Mouse (Mus musculus) hindbrain, embryonic 14.5 days (tissue): ENCODE measurements at regions not wholly inside any gene's neighbourhood (a gene's known extent, or its start where the extent isn't known, plus 50 kb on each side); places are given as distances from the start of the nearest gene placed in this dataset.

ENCODE experiments used
- ATAC-seq: fragments of 200-750 bp; cut with Nextera tagmentation; 2 replicates; pipeline ENCODE4 v1.8.0; 2017; ENCODE audit warnings: moderate number of reproducible peaks, mild to moderate bottlenecking, moderate TSS enrichment, moderate library complexity; ENCODE audit not compliant: low FRiP score
- DNase-seq: peaks from one replicate; pipeline ENCODE4 v3.0.0-alpha.2; 2015; ENCODE audit warnings: low spot score
- H3K27ac ChIP-seq: fragments of 300-500 bp; sonication (generic); 2 replicates; pipeline ENCODE4 v1.5.1; 2014; ENCODE audit warnings: mild to moderate bottlenecking, moderate library complexity
- H3K27me3 ChIP-seq: fragments of 300-500 bp; sonication (generic); 2 replicates; pipeline ENCODE4 v1.6.1; 2014; ENCODE audit warnings: mild to moderate bottlenecking, low read length, mixed read lengths; ENCODE audit not compliant: control insufficient read depth, insufficient read depth
- H3K36me3 ChIP-seq: fragments of 300-500 bp; sonication (generic); replicated peaks from 2 replicates; pipeline ENCODE4 v1.6.1; 2014; ENCODE audit not compliant: control insufficient read depth, insufficient read depth
- H3K4me1 ChIP-seq: fragments of 300-500 bp; sonication (generic); replicated peaks from 2 replicates; pipeline ENCODE4 v1.6.1; 2014; ENCODE audit warnings: antibody characterized with exemption, low read length, mixed read lengths; ENCODE audit not compliant: control insufficient read depth, insufficient read depth
- H3K4me2 ChIP-seq: fragments of 300-500 bp; sonication (generic); replicated peaks from 2 replicates; pipeline ENCODE4 v1.6.1; 2014; ENCODE audit warnings: mild to moderate bottlenecking, moderate library complexity
- H3K4me3 ChIP-seq: fragments of 300-500 bp; sonication (generic); replicated peaks from 2 replicates; pipeline ENCODE4 v1.5.1; 2014; ENCODE audit warnings: mild to moderate bottlenecking, low read length
- H3K9ac ChIP-seq: fragments of 300-500 bp; sonication (generic); 2 replicates; pipeline ENCODE4 v1.6.1; 2014
- H3K9me3 ChIP-seq: fragments of 300-500 bp; sonication (generic); 2 replicates; pipeline ENCODE4 v1.6.1; 2016; ENCODE audit warnings: low read length; ENCODE audit not compliant: control insufficient read depth
- WGBS: fragments of 180-500 bp; shearing (Covaris S2); extraction: QIAGEN DNeasy Blood & Tissue Kit; methylation state at CpG from one replicate; pipeline ENCODE4 v1.1.7; 2014; 5-methylcytosine and 5-hydroxymethylcytosine counted together

DNA sequence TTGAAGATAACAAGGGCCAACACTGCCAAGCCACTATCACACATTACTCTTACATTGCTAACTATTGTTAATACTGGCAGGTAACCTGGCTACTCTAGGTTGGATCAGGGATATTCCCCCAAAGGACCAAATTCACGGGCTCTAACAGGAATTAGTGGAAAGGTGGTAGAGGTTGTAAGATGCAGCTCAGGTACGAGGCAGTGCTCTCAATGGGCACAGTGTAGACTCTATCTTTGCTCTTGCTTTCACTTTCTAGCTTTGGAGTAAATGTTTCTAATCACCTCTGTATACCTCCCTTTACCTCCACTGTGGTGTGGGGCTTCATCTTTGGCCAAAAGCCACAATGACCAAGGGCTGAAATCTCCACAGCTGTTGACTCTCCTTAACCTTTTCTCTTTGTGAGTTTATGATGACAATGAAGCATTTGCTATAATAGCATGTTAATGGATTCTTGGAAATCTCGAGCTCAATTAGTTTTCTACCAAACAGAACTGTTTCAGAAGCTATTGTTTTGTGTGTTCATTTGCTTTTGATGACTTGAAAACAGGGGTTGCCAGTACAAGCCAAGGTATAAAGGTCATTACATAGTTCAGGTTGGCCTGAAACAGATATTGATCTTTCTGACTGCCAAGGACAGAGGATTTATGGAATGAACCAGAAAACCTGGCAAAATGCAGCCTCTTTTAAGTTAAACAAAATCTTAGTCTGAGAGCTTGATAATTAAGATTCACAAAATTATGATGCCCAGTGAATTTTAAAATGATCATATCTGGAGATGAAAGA is 454.1 kb downstream of the 1190002N15Rik start:
- Histone ChIP-seq H3K4me2 (no peak overlapping the region), H3K27ac (no peak overlapping the region), H3K27me3 (no peaks in the 10 kb centered on the region), H3K9me3 (no peaks in the 10 kb centered on the region), H3K4me1 (no peaks in the 10 kb centered on the region), H3K9ac (no peak overlapping the region), H3K36me3 (no peaks in the 10 kb centered on the region), H3K4me3 (no peak overlapping the region)
- WGBS = 82% methylated on average over 3 of the region's 3 CpGs
- no peak for ATAC-seq
- DNase-seq = no peak

DNA sequence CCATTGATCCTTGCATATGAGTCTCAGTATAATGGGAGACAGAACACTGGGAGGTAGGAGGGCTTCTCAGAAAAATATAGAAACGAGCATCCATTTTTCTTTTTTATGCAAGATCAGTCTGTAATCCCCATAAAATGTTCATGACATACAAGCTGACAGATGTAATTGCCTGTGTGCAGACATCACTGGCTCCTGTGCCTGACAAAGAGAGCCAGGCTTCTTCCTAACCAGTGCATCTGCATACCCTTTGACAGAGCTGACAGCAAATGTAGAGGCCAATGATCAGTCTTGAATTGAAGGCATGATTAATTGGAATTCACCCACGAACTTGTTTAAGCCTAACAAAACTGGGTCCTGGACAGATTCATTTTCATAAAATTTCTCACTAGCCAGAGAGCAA is 463.0 kb downstream of the 1190002N15Rik start:
- Histone ChIP-seq H3K4me3 (no peak overlapping the region), H3K4me1 (no peaks in the 10 kb centered on the region), H3K27ac (no peak overlapping the region), H3K9me3 (no peaks in the 10 kb centered on the region), H3K4me2 (no peak overlapping the region), H3K27me3 (no peaks in the 10 kb centered on the region), H3K36me3 (no peaks in the 10 kb centered on the region), H3K9ac (no peak overlapping the region)
- no peak for DNase-seq
- 36% methylated on average over 2 of the region's 2 CpGs for WGBS
- no peak for ATAC-seq

DNA sequence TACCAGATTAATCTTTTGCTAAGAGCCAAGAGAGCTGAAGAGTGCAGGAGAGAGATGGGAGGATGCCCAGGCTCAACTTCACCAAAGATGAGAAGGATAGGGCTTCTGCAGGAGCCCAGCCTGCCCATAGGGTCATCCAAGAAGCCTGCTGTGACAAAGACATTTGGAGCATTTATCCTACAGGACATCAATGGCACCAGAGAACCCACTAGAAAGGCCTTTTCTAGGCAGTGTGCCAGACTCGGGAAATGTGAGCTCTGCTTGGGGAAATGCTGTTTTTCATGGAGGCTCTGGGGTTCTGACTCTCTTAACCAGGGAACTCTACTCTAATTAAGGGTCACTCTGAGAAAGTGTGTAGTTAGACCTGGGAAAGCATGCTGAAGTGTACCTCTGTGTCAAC is 470.8 kb downstream of the 1190002N15Rik start:
- no peaks in the 10 kb centered on the region for H3K27me3 ChIP-seq
- H3K4me3 ChIP-seq = no peak overlapping the region
- 60% methylated on average over 1 of the region's 1 CpGs for WGBS
- no peaks in the 10 kb centered on the region for H3K9me3 ChIP-seq
- no peak for ATAC-seq
- no peak overlapping the region for H3K4me2 ChIP-seq
- H3K4me1 ChIP-seq = no peaks in the 10 kb centered on the region
- DNase-seq = no peak
- no peak overlapping the region for H3K27ac ChIP-seq
- H3K36me3 ChIP-seq = no peaks in the 10 kb centered on the region
- H3K9ac ChIP-seq = no peak overlapping the region

DNA sequence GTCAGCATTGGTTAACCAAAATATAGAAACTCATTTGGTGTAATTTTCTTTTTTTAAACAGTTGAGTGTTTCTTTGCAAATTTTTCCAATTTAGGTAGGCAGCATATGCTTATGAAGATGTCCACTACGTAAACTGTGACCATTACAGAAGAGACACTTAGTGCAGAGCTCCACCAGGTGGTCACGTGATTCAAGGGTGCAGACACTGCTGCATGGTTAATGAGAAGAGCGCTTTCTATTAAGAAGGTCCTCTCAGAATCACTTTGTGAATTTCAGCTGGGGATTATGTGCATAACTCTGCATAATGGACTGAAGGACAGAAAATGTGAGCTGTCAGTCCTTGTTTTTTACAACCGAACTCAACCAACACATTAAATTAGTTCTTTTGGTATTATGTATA is 484.7 kb downstream of the 1190002N15Rik start:
- DNase-seq (no peak), ATAC-seq (no peak)
- Histone ChIP-seq H3K4me3 (no peak overlapping the region), H3K36me3 (no peaks in the 10 kb centered on the region), H3K4me2 (no peak overlapping the region), H3K27me3 (no peaks in the 10 kb centered on the region), H3K9me3 (no peaks in the 10 kb centered on the region), H3K9ac (no peak overlapping the region), H3K27ac (no peak overlapping the region), H3K4me1 (no peaks in the 10 kb centered on the region)
- WGBS = 67% methylated on average over 4 of the region's 4 CpGs

DNA sequence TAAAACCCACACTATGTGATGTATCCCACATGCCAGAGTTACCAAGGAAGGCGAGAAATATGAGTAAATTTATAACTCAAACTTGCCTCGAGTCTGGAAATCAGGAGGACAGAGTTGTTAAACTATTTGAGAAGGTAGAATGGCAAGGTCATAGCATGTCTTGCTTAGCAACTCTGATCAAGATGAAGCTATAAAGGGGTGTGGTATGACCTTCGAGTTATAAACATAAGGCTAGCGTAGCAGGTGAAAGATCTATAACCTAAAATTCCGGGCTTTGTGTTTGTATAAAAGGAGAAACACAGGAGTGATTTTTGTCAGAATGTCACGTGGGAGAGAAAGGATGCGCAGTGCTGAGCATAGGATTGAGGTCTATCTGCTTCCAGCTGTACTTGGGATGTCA is 490.0 kb downstream of the 1190002N15Rik start:
- Histone ChIP-seq H3K4me2 (no peak overlapping the region), H3K27ac (no peak overlapping the region), H3K36me3 (no peaks in the 10 kb centered on the region), H3K9ac (no peak overlapping the region), H3K4me1 (no peaks in the 10 kb centered on the region), H3K9me3 (no peaks in the 10 kb centered on the region), H3K27me3 (no peaks in the 10 kb centered on the region), H3K4me3 (no peak overlapping the region)
- no peak for DNase-seq
- 89% methylated on average over 7 of the region's 7 CpGs for WGBS
- no peak for ATAC-seq

DNA sequence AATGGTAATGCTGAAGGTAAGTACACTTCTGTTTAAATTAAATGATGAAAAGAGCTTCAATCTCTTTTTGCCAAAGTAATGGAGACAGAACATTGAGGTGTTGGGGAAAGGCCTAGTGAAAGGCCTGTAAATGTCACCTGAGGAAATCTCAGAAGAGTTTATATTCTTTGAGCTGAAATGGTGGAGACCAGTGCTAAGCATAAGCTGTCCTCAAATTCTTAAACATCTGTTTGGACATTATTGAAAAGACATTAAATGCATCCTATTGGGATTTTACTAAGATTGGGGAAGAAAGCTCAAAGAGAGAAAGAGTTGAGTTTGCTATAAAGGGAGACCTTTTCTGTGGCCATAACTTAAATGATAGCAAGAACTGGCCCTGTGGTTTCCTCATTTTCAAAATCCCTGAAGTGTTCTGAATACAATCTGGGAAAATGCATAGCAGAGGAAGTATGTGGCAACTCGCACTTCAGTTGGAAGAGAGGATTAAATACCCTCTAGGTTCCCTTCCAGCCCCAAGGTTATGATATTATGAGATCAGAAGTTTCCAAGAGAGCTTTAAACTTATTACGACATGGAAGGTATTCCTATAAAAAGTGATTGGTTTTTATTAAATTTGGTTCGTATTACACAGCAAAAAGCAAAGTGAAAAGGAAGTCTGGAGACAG is 492.3 kb downstream of the 1190002N15Rik start:
- no peak overlapping the region for H3K4me3 ChIP-seq

DNA sequence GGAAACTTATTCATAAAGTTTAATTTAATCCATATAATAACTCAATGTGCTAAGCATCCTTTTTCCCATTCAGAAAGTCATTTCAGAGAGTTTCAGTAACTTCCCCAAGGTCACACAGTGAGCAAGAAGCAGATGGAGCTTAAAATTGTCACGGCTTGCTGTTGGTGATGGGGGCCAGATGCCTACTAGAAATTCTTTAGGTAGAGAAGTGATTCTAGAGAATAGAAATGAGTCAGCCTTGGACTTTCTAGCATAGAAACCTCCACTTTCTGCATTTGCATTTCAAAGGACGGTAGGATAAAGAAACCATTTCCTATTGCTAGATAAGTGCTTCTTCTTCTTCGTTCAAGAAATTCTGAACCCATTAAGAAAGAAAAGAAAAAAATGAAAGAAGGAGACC is 514.1 kb downstream of the 1190002N15Rik start:
- H3K9ac ChIP-seq = no peak overlapping the region
- H3K4me1 ChIP-seq = no peaks in the 10 kb centered on the region
- 48% methylated on average over 3 of the region's 3 CpGs for WGBS
- no peaks in the 10 kb centered on the region for H3K36me3 ChIP-seq
- no peak overlapping the region for H3K27ac ChIP-seq
- no peak overlapping the region for H3K4me2 ChIP-seq
- H3K4me3 ChIP-seq = no peak overlapping the region
- no peak for DNase-seq
- ATAC-seq = no peak
- no peaks in the 10 kb centered on the region for H3K9me3 ChIP-seq
- no peaks in the 10 kb centered on the region for H3K27me3 ChIP-seq

More for the DNA sequence above, 492.3 kb downstream of the 1190002N15Rik start:
- no peaks in the 10 kb centered on the region for H3K27me3 ChIP-seq
- no peak overlapping the region for H3K4me2 ChIP-seq
- no peaks in the 10 kb centered on the region for H3K9me3 ChIP-seq
- H3K4me1 ChIP-seq = no peaks in the 10 kb centered on the region
- ATAC-seq (no peak), DNase-seq (no peak)
- H3K27ac ChIP-seq = no peak overlapping the region
- no peaks in the 10 kb centered on the region for H3K36me3 ChIP-seq
- WGBS = 86% methylated on average over 3 of the region's 3 CpGs
- H3K9ac ChIP-seq = no peak overlapping the region

DNA sequence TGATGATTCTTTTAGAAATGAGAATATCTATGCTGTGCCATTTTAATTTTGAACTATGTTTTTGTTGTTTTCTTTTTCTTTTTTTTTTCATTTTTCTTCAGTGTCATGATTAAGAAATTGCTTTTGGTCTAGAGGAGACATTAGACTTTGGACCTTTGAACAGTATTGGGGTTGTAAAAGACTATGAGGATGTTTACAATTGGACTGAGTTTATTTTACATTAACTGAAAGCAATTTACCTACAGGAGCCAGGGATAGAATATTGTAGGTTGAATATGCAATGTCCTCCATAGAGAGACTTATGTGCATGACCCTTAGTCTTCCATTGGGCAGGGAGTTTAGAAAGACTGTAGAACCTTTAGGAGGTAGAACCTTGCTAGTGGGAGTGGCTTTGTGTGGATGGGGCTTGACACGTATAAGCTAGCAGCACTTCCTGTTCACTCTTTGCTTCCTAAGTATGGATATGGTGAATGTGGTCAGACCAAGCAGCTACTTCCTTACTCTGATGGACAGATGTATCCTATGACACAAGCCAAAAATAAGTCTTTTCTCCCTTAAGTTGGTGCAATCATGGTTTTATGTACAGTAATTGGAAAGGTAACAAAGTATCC is 516.5 kb downstream of the 1190002N15Rik start:
- H3K4me1 ChIP-seq = no peaks in the 10 kb centered on the region
- 93% methylated on average over 1 of the region's 1 CpGs for WGBS
- no peaks in the 10 kb centered on the region for H3K9me3 ChIP-seq
- H3K4me2 ChIP-seq = no peak overlapping the region
- H3K36me3 ChIP-seq = no peaks in the 10 kb centered on the region
- DNase-seq (no peak), ATAC-seq (no peak)
- H3K27ac ChIP-seq = no peak overlapping the region
- no peaks in the 10 kb centered on the region for H3K27me3 ChIP-seq
- no peak overlapping the region for H3K4me3 ChIP-seq
- H3K9ac ChIP-seq = no peak overlapping the region

DNA sequence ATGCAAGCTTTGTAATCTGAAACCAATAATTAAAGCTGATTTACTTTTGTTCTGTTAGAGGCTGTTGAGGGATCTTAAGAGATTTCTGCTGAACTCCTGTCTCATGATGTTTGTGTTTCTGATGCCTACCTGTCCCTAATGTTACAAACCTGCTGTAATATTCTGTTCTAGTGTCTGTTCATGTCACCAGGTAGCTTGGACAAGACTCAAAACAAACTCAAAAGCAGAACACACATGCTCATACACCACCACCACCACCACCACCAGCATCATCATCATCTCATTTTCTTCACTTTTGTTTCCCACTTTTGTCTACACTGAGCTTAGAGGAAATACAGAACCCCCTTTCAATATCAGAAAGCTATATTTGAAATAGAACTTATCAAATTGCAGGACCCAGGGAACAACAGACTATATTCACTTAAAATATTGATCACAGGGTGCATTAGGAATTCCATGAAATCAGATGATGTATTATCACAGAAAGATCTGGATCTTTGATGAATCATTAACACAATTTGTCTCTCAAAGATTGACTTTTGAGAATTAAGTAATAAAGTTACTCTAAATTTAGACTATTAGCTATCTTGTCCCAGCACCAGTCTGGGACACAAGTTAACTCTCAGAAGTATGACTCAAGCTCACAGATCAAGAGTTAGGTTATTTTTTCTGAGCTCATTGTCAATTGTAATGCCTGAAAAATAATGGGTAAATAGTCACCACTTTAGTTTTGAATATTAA is 521.0 kb downstream of the 1190002N15Rik start:
- no peak overlapping the region for H3K4me2 ChIP-seq
- H3K27ac ChIP-seq = no peak overlapping the region
- ATAC-seq (no peak), DNase-seq (no peak)
- no peak overlapping the region for H3K4me3 ChIP-seq
- no peaks in the 10 kb centered on the region for H3K4me1 ChIP-seq
- H3K27me3 ChIP-seq = no peaks in the 10 kb centered on the region
- no peak overlapping the region for H3K9ac ChIP-seq
- H3K36me3 ChIP-seq = no peaks in the 10 kb centered on the region
- no peaks in the 10 kb centered on the region for H3K9me3 ChIP-seq
